Mouse (Mus musculus) embryo, embryonic 10.5 days (tissue): ENCODE results near the gene Trappc11.
"Not testable (repeated sequence)": the region's sequence is repeated elsewhere in the genome, so short reads cannot be mapped to it uniquely, and the experiment has no call there.

ENCODE experiments used
- DNase-seq: peaks from one replicate; pipeline ENCODE4 v3.0.0-alpha.2; 2015; ENCODE audit warnings: low spot score

The Trappc11 gene

DNA sequence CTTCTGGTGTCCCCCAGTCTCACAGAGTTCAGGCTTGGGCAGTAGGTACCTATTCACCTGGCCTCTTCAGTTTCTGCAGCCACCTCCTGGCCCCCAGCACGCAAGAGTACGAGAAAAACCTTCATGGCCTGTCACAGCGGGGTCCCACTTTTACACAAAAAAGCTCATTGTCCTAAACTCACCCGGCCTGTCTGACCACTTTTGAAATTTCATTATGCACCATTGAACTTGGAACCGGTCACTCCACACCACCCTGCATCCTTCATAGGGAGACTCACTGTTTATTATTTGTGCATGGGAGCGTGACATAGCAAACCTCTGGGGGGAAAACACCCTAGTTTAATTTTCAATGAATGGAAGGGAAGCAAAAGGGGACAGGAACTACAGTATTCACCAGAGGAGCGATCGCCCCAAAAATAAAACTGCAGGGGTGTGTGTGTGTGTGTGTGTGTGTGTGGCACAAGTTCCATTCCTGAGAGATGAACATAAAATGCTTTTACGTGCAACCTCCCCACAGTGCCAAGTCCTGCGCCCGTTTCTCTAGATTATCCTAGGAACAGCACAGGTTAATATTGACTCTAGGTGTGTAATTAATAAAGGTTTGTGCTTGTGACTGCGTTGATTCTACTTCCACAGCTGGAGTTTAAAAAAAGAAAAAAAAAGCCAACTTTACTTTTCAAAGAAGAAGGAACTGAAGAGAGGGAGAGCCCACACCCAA lies 50.8 kb downstream of the Trappc11 start:
- peak; percentile 12 for DNase-seq

DNA sequence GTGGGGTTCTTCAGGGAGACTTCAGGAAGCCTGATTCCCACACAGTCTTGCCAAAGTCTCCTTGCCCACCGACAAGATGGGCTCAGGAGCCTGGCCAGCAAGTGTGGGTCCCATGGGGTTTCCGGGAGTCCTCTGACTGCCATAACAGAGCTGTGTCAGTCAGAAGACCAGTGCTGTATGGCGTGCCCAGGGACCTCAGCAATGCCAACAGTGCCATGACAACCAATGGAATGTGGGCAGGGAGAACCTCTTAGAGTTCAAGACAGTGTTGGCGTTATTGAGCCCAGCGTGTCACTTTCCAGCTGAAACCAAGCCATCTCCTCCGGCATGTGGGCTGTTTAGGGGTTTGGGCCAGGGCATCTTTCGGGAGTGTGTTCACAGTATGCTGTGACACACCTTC lies 53.2 kb downstream of the Trappc11 start:
- no peak for DNase-seq

DNA sequence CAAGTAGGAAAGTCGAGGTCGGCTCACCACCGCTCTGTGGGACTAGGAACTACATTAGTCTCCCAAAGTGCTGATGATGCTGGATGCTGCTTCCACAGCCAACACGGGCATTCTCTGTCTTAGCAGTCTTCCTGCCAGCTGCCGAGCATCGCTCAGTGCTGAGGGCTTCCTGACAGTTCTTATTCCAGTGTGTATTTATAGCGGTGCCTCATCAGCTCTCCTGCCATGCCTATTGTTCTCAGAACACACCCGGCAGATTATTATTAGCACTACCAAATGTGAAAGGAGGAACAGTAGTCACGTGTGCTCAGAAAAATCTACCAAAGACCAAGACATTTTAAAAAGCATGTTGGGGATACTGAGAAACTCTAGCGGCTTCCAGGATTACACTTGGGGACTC lies 71.6 kb downstream of the Trappc11 start:
- no peak for DNase-seq

DNA sequence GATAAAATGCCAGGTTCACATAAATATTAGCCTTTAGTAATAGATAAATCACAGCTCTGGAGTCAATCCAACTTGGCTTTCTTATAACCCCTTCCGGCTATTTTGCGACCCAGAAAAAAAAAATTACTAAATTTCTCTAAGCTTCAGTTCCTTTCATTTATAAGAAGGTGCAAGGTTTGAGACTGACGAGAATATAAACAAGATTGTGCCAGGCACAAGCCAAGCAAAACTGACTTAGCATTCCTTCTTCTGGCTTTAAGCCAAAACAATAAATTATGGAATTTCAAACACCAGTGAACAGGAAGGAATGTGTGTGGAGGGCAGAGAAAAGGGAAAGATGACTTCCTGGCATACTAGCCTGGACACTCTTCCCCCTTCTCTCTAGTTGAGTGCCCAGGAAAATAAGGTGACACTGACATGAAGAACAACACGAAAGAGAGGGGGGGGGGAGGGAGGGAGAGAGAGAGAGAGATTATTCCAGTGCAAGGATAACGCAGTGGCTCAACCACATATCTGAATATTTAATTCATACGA lies 74.0 kb downstream of the Trappc11 start:
- DNase-seq, result no peak

DNA sequence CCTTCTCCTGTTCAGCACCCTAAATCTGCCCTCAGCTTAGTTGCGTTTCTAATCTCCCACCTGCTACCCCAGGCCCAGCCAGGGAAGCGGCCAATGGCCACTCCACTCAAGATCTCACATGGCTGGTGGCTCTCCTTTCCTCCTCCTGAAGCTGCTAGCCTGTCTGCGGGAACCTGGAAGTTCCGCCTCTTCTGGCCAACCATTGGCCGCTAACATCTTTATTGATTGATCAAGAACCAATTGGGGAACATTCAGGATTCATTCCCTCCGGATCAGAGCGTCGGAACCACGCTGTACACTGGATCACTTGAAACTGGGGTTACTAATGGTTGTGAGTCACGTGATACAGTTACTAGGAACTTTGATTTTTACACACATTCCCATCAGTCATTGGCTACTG lies 74.7 kb downstream of the Trappc11 start:
- no peak for DNase-seq

DNA sequence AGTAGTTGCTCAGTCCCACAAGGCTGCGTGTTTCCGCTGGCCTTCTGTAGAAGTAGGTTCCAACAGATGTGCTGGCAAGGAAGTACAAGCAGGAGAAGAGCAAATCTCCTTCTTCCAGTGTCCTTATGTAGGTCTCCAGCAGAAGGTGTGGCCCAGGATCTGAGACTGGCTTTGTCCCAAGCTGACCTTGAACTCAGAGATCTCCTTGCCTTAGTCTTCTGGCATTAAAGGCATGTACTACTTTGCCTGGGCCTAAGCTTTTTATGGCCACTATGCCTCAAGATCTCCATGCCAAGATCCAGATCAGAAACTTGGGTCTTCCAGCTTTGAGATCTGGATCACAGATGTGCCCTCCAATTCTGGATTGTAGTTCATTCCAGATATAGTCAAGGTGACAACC lies 84.1 kb downstream of the Trappc11 start:
- DNase-seq, result not testable (repeated sequence)

DNA sequence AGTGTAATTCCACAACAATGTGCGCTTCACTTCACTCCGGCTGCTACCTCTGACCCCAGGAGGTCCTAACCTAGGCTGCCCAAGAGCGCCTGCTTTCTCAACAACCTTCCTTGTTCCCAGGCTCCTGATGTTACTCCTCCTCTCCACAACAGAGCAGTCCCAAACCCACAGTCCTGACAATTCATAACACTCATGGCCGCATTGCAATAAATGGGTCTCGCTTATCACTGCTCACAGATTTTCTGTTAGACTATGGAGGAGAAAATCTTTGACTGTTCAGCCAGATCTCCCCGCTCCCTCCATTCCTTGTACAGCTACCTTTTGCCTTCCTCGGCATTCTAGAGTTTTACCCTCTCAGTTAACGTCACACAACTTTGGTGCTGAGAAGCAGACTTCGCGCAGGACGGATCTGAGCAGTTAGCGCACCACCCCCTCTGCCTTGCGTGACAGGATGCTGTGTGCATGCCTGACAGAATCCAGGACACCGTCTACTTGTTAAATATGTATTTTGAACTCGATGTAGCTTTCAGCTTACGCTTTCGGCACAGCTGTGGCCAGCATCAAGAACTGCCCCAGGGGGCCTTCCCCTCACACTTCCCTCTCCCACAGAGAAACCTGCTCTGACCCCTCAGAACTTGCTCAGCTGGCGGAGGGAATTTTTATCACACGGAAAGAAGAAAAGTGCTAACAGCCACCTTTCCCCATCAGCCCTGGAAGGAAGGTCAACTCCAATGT lies 86.8 kb downstream of the Trappc11 start, which contains the start of gene Stox2:
TSS of gene Stox2 (minus strand) at position 51 of the 735 bp plus-strand sequence.
- peak; percentile 2 for DNase-seq
